Mouse (Mus musculus) liver, adult 2 months (tissue): Measurements from ENCODE around the gene Ccdc63.

Source experiments
- CTCF ChIP-seq: fragments of 200-500 bp; IDR thresholded peaks from 2 replicates; pipeline ENCODE4 v1.5.1; 2011; ENCODE audit warnings: low read depth, low read length, control low read depth
- POLR2A ChIP-seq: fragments of 200-500 bp; IDR thresholded peaks from 2 replicates; pipeline ENCODE4 v1.6.1; 2011; ENCODE audit warnings: low read length, control low read depth; ENCODE audit not compliant: insufficient read depth; ENCODE audit errors: extremely low read depth

DNA sequence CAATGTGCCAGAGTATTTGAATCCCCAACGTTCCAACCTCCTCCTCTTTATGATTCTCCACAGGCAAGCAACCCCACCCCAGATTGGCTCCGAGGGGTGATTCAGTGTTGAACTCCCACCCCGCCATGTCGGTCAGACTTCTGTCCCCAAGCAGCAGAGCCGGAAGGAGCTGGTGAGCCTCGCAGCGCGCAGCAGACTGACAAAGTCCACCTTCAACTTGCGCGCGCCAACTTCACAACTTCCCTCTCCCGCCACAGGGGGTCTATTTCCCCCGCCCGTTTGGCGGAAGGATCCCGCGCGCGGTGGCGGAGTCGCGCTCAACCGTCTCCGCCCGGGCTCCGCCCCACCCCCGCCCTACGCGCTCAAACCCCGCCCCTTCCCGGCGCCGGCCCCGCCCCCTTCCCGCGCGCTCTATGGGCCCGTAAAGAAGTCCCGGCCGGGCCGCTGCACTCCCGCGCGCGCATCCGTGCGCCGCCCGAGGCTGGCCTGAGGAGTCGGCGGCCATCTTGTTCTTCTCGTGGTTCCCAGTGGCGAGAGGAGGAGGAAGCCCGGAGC is 17.3 kb upstream of the Ccdc63 start, which contains the start of gene Ppp1cc:
- no peak for TF ChIP-seq CTCF
- 0 out of 2 replicates have a peak, but pooled peaks have one; percentile 46 for TF ChIP-seq POLR2A
